Mouse (Mus musculus): Measurements from ENCODE around the gene Prss29.

Prss29 gene

DNA sequence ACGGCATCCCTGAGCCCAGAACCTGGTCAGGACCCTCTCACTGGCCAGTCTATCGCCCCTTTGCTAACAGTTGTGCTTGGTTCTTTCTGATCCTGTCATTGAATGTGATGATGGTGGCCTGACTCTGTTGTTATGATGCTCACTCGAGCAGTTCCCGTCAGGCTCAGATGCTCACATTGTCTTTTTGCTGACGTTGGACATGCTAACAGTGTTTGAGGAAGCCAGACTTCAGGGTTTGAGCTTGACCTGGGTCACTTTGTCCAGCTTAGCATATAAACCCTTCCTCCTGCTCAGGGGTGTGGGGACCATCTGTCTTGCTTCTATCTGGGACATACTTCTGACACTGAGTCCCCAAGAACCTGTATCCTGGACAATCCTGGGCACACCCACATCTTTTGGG is at the start of gene Prss29:
Prss29 (plus strand) TSS at position 301 of the 400 bp plus-strand sequence.
- DNase-seq (ENCODE audit: low spot score in 2 of 2), result no peak

DNA sequence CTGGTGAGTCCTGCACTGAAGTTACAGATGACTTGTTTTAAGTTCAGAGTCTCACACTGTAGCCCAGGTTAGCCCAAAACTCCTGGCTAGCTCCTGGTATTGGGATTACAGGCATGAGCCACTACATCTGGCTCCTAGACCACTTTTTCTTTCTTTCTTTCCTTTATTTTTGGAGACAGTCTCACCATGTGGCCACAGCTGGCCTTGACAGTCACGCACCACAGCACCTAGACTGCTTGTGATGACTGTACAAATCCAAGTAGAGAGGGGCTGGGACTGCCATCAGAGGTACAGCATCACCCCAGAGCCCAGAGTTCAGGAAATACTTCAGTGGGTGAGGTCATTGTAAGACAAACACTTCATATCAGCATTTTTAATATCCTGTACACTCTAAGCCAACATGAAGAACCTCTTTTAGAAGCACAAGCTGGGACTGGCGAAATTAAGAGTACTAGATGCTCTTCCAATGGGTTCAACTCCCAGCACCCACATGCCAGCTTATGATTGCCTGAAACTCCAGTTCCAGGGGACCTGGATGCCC is 47.6 kb upstream of the Prss29 start:
- no peak for DNase-seq (ENCODE audit: low spot score in 2 of 2)

DNA sequence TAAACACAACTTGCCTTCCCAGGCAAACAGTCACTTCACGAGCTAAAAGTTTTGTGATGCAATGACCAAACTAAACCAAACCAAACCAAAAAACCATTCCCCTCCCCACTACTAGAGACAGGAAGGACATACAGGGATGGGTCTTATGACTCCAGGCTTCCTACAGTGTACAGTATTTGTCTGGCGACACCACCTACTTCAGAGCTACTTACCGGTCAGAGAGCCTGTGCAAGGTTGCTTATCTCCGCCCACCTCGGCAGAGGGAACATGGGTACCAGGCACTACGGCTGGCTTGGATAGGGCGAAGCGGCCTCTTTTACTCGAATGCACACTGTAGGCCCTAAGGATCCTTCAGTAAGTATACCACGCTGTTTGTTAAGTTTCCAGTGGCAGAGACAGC is 46.1 kb upstream of the Prss29 start:
- no peak for DNase-seq (ENCODE audit: low spot score in 2 of 2)

DNA sequence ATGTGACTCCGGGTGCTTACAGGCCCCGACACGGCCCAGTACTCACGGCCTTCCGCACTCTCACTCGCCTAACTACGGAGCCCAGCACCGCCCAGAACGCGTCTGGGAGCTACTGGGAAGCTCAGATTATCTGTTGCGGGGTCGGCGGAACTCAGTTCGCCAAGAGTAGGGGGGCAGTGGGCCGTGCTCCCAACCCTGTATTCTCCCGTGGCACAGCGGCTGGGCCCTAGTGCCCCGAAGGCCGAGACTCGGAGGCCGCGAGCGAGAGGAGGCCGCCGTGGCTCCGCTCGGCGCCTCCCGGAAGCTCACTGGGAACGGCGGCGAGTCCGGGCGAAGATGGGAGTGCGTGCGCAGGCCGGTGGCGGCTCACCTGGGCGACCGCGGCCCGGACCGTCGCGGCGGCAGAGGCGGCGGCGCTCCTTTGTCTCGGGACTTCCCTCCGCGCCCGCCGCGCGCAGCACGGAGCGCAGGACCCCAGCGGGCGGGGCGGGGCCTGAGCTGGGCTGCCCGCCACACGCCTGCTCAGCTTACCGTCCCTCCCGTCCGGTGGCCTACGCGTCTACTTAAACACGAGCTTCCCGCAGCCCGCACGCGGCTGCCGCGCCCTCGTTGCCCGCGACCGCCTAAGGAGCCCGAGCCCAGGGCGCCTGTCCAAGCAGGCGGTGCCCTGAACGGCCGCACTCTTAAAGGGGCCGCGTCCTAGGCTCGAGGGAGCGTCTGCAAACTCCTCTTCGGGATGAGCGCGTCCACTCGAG is 45.3 kb upstream of the Prss29 start:
- peak; percentile 77 for DNase-seq (ENCODE audit: low spot score in 2 of 2)

DNA sequence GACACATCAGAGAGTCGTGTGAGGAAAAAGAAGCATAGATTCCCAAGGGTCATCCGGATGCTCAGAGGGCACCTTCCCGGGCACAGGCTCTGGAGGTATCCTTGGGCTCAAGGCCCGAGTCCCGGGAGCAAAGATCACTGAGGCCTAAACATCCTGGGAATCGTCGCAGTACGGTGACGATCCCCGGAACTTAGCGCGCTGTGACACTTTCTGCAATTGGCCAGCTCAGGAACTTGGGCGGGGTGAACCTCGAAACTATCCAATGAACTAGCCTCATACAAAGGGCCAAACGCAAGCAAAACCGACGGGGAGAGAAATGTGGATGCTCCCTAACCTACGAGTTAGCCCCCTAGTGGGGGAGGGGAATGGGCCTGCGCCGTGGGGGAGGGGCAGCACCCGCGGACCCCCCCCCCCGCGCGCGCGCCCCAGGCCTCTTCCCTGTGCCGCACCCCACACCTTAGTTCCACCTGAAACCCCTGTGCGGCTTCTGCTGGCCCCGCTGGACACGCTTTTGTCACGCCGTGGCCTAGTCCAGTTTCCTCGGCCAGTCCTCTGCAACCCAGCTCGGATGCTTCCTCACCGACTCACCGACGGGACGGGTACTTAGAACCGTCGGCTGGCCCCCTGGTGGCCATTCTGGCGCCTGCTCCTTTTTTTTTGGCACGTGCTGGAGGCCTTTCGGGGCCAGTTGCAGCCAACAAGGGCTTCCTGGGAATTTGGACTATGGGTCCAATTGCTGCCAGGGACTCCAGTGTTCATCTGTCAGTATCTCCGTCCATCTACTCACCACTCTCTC is 44.5 kb upstream of the Prss29 start:
- peak; percentile 93 to 95 for DNase-seq (ENCODE audit: low spot score in 2 of 2)

DNA sequence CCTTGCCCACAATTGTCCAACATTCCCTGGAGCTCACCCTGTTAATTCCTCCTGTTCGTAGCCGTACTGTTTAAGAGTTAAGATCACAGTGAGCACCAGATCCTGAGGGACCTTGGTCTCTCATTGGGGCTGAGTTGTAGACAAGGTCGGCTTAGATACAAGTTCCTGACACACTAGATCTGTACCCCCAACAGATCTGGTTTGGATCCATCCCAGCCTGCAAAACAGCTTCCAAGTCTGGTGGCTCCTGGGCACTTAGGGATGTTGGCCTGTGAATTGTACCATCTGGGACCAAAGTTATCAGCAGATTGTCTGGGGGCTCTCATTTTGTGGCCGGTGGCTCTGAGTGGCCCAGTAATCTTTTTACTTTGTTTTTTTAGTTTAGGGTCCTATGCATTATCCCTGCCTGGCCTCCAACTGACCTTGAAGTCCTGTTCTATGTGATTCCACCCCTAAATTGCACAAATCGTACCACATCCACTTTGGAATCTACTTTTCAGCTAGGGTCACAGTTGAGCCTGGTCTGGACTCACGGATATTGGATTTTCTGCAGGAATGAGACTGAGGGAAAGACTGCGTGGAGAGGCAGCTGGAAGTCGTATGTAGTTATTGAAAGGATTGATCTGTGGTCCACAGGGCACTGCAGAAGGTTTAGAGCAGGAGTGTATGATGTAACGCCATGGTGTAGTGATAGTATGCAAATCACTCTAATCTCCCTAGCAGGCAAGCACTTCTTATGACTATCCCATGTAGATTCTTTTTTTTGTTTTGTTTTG is 43.7 kb upstream of the Prss29 start, which contains the start of gene Ube2i:
Ube2i (minus strand) TSS at position 52 of the 776 bp plus-strand sequence.
- no peak for DNase-seq (ENCODE audit: low spot score in 2 of 2)

DNA sequence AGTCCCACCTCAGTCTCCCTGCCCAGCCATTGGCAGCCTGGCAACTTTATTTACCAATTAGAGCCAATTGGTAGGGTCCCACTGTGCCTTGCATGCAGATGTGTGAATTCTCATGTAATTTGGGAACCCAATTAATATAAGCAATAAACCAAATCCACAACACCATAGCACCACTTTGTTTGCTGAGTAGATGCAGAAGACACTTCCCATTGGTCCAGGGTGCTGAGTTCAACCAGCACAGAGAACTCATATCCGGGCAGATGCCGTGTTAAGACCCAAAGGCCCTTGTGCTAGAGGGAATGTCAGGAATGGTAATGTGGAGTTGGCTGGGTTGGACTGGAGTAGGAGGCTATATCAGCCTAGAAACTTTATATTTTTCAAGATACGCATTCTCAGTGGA is 42.6 kb upstream of the Prss29 start:
- DNase-seq (ENCODE audit: low spot score in 2 of 2), result no peak

DNA sequence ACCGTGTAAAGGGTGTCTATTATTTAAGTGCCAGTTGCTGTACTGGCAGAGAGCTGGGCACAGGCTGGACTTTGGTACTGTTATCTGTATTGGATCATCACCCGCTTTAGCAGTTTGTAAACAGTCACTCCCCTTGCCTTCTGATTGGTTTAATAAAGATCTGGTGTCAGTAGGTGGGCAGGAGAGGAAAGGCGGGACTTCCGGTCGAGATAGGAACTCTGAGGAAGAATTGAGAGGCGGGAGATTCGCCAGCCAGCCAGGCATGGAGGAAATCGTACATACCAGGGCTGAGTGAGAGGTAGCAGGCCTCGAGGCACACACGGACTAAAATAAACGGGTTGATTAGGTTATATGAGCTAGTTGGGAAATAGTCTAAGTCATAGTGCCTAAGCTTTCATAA is 36.3 kb upstream of the Prss29 start:
- peak in 1 of 2 experiments; percentile 21 for DNase-seq (ENCODE audit: low spot score in 2 of 2)

DNA sequence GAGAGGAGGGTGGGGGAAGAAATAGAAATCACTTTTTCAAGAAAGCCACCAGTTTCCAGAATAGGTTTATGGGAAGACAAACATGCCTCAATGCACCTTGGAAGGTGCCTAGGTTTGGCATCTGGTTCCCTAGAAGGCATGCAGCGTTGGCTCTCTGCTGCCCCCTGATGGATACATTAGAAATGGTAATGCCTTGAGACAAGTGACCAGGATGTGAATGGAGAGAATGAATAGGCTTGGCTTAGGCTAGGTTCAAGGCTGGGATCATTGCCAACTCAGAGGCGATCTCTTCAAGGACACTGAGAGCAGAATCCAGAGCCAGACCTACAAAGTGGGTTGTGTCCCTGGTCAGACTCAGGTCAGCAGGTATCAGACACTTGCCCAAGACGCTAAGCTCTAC is 33.4 kb upstream of the Prss29 start:
- DNase-seq (ENCODE audit: low spot score in 2 of 2), result peak; percentile 47 to 80

DNA sequence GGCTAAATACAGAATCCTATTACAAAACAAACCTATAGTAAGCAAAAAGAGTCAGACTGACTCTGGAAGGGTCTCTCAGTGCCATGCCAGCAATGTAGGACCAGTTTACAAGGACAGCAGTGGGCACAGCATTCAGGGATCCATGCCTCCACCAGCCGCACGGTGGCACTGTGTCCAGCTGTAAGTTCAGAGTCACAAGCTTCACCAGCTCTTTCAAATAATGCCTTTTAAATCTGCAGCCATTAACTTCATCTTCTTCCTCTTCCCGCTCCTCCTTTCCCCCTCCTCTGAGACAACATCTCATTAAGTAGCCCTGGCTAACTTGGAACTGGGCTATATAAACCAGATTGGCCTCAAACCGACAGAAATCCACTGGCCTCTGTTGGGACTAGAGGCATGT is 29.6 kb upstream of the Prss29 start:
- peak in 1 of 2 experiments; percentile 30 for DNase-seq (ENCODE audit: low spot score in 2 of 2)

DNA sequence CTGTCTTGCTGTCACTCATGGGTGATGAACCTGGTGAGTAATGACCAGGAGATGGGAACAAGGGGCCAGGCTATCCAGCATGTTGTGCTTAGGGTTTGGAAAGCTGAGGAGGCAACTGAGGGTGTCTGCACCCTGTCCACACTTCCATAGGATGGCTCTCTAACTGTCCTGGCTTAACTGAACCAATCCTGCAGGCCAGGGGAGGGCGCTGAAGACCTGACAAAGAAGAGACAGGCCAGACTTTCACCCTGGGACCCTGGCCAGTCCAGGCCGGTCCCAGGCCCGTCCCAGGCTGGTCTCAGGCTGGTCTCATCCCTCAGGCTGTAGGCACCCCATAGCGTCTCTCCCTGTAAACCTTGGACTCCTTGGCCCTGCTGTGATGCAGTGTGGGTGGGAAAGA is 28.0 kb upstream of the Prss29 start:
- no peak for DNase-seq (ENCODE audit: low spot score in 2 of 2)

DNA sequence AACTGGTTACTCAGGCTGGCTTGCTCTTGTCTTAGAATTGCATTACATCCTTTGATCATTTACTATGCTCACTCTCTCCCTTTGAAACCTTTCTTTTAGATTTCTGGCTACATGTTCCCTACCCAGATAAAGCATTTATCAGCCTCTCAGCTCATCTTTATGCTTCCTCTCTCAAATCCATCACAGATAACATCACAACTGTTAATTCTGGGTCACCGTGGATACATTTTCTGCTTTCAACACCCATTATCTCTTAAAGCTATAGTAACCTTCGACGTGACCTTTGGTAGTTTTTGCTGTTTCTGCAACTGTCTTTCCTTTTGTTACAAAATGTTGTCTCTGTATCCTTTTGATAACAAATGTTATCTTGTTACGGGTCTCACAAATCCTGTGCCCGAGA is 25.0 kb upstream of the Prss29 start:
- DNase-seq (ENCODE audit: low spot score in 2 of 2), result no peak

DNA sequence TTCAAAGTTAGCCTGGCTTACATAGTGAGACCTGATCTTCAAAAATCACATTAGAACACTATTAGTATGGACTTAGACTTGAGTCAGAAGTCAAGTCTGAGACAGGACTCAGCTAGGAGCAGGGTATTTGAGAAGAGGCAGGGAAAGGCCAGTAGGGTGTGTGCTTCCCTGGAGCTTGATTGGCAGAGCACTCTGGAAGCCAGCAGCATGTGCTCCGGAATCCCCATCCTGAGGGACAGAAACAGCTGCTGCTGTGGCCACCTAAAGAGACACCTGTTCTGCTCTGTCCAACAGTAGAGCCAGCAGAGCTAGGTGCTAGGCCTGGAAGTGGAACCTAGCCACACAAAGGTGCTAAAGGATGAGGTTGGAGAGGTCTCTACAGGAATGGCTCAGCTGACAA is 24.3 kb upstream of the Prss29 start:
- no peak for DNase-seq (ENCODE audit: low spot score in 2 of 2)

DNA sequence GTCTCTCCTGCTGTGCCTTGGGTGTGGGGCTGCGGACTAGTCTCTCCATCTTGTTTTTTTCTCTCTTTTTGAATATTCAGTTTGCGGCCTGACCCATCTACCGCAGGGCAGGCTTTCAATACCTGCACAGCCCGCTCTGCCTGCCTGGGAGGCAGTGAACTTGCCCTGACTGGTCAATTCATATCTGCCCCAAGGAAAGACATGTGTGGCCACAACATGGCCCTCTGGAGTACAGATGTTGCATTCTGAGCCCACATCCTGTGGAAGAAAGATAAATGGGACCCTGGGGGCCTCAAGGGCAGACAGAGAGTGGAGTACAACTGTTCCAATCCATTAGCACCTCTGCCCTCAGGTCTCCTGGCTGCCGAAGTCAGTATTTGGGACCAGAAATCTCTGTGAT is 20.4 kb upstream of the Prss29 start, which contains the start of gene Prss34:
Prss34 (plus strand) TSS at position 301 of the 400 bp plus-strand sequence.
- DNase-seq (ENCODE audit: low spot score in 2 of 2), result no peak

DNA sequence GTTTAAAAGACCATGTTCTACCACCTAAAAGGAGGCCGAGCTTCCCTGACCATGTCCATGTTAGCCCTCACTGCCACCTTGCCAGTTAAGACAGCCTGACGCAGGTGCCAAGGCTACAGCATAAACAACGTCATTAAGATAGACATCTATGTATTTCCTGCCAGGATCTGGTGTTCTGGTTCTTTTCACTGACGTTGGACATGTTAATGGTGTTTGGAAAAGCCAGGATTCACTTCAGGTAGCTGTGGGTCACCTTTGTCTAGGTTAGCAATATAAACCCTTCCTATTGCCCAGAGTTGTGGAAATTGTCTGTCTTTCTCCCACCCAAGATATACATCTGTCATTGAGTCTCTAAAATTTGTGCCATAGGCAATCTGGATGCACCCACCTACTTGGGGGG is 10.1 kb upstream of the Prss29 start, which contains the start of gene Prss28:
Prss28 (plus strand) TSS at position 301 of the 400 bp plus-strand sequence.
- no peak for DNase-seq (ENCODE audit: low spot score in 2 of 2)

DNA sequence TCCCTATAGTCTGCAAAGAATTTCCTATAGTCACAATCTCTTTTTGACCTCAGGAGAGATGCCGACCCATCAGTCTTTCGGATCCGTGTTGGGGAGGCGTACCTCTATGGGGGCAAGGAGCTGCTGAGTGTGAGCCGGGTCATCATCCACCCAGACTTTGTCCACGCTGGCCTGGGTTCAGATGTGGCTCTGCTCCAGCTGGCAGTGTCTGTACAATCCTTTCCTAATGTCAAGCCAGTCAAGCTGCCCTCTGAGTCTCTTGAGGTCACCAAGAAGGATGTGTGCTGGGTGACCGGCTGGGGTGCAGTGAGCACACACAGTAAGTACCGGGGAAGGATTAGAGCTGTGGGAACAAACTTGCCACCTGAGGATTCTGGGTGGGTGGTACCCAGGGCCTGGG is 2.4 kb downstream of the Prss29 start:
- no peak for DNase-seq (ENCODE audit: low spot score in 2 of 2)

DNA sequence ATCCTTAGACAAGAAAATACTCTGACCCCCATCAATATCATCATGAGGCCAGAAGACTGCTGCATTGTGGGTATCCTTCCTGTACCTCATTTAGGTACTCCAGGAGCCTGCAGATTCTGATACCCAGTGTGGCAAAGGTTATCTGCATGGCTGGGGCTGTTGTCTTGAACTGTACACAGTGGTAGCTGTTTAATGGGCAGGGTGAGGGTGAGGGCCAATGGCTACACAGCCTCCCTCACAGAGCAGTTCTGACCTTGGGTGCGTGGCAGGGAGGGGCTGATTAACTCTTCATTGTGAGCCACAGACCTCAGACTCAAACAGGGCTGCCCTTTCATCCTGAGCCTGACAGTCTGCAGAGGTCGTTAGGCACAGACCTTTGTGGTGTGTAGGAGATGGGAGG is 4.5 kb downstream of the Prss29 start:
- no peak for DNase-seq (ENCODE audit: low spot score in 2 of 2)

DNA sequence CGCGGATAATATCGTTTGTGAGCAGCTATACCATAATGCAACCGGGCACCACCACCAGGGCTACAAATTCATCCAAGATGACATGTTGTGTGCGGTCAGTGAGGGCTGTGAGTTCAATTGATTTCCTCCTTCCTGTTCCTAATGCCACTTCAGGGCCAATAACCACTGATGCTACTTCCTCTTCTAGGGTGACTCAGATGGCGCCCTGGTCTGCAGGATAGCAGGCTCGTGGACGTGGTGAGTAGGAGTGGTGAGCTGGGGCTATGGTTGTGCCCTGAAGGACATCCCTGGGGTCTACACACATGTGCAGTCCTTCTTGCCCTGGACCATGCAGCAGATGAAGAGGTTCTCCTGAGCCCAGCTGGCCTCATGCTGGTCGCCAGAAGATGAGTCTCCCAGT is 13.9 kb downstream of the Prss29 start:
- DNase-seq (ENCODE audit: low spot score in 2 of 2), result no peak

DNA sequence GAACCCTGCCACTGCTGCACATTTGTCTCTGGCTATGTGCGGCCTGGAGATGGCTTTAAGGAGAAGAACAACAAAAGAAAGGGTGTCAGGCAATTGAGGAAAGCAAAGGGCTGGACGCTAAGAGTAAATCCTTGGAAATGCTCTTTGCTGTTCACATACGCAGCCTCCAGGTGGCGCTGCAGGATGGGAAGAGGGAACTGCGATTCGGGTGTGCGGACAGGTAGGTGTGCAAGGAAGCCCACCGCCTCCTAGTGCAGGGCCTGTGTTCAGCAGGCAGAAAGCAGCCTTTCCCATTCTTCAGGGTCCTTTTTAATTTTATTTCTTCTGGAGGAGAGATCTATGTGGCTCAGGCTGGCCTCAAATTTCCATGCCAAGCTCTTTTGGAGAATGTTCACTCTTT is 15.5 kb downstream of the Prss29 start:
- DNase-seq (ENCODE audit: low spot score in 2 of 2), result peak; percentile 10 to 66

DNA sequence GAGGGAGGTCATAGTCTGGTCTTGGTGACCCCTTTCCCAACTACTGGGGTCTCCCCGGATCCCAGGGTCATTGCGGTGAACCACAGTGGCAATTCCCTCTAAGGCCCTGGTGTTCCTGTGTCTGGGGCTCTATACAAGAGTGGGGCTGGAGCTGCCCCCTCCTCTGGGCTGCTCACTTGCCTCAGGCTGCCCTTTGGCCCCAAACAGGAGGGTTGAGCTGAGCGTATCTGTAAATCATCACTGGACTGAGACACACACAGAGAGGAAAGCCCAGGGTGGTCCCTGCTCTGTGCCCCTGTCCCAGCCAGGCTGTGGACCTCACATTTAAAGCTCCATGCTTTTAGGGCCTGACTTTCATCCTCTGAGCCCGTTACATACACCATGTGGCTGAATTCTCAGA is 19.8 kb downstream of the Prss29 start:
- DNase-seq (ENCODE audit: low spot score in 2 of 2), result no peak

DNA sequence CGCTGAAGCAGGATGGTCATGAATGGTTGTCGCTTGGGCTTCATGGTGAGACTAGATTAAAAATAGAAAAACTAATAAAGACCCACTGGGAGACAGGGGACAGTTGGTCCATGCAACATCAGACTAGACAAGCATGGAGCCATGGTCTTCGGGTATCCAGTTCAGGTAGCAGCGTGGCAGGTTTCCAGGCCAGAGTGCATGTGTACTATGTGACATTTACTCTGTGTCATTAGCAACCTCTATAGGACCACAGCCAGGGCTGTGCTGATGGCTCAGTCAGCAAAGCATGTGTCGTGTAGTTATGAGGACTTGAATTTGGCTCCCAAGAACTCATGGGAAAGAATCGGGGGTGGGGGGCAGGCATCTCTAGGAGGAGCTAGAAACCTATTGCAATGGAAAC is 21.5 kb downstream of the Prss29 start:
- no peak for DNase-seq (ENCODE audit: low spot score in 2 of 2)

DNA sequence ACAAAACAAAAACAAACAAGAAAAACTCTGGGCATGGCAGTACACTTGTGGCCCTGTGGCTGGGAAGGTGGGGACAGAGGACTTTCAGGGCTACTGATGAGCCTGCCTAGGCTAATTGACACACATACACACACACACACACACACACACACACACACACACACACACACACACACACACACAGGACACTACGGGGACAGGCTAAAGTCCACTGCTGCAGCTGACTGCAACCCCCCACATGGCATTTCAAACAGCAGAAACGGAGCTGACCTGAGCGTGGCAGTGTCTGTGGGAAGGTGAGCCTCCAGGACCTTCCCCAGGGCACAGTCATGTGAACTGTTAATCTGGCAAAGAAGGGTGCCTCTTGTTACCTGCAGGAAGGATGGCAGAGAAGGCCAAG is 23.0 kb downstream of the Prss29 start:
- no peak for DNase-seq (ENCODE audit: low spot score in 2 of 2)

Data from thymus, postnatal 10 days (tissue).